Mouse (Mus musculus) hindbrain, embryonic 11.5 days (tissue): Measurements from ENCODE around the gene Szt2. TPM values are rescaled to one million over a fixed set of nuclear protein-coding genes. Genes with fewer than 3 reads are reported as not detected.

Source experiments
- ATAC-seq: fragments of 200-750 bp; cut with Nextera tagmentation; 2 replicates; pipeline ENCODE4 v1.8.0; 2017; ENCODE audit warnings: mild to moderate bottlenecking, moderate TSS enrichment, moderate library complexity; ENCODE audit not compliant: low FRiP score
- DNase-seq: peaks from one replicate; pipeline ENCODE4 v3.0.0-alpha.2; 2015; ENCODE audit warnings: low spot score
- H3K27ac ChIP-seq: fragments of 300-500 bp; sonication (generic); 2 replicates; pipeline ENCODE4 v1.5.1; 2014; ENCODE audit warnings: mild to moderate bottlenecking, low read depth, low read length
- H3K27me3 ChIP-seq: fragments of 300-500 bp; sonication (generic); 2 replicates; pipeline ENCODE4 v1.6.1; 2014; ENCODE audit warnings: mild to moderate bottlenecking, low read length, moderate library complexity, mixed read lengths; ENCODE audit not compliant: control insufficient read depth, insufficient read depth
- H3K36me3 ChIP-seq: fragments of 300-500 bp; sonication (generic); 2 replicates; pipeline ENCODE4 v1.6.1; 2014; ENCODE audit warnings: mild to moderate bottlenecking, low read length, moderate library complexity, mixed read lengths; ENCODE audit not compliant: control insufficient read depth, insufficient read depth
- H3K4me1 ChIP-seq: fragments of 300-500 bp; sonication (generic); replicated peaks from 2 replicates; pipeline ENCODE4 v1.6.1; 2014; ENCODE audit warnings: low read length, mixed read lengths; ENCODE audit not compliant: control insufficient read depth, insufficient read depth
- H3K4me2 ChIP-seq: fragments of 300-500 bp; sonication (generic); replicated peaks from 2 replicates; pipeline ENCODE4 v1.6.1; 2014; ENCODE audit warnings: mild to moderate bottlenecking, low read depth, low read length
- H3K4me3 ChIP-seq: fragments of 300-500 bp; sonication (generic); 2 replicates; pipeline ENCODE4 v1.5.1; 2014; ENCODE audit warnings: low read depth, low read length
- H3K9ac ChIP-seq: fragments of 300-500 bp; sonication (generic); 2 replicates; pipeline ENCODE4 v1.6.1; 2014; ENCODE audit warnings: low read depth, low read length
- H3K9me3 ChIP-seq: fragments of 300-500 bp; sonication (generic); 2 replicates; pipeline ENCODE4 v1.6.1; 2016; ENCODE audit warnings: low read length; ENCODE audit not compliant: control insufficient read depth
- WGBS: fragments of 180-500 bp; shearing (Covaris S2); extraction: QIAGEN DNeasy Blood & Tissue Kit; methylation state at CpG from one replicate; pipeline ENCODE4 v1.1.7; 2014; 5-methylcytosine and 5-hydroxymethylcytosine counted together
- polyA plus RNA-seq: library from polyadenylated mRNA; unstranded; fragments of >200 nt; fragmentation: Nextera tagmentation; extraction: Ambion mirVana; gene quantifications from 2 replicates; pipeline ENCODE4 v1.2.1, GENCODE M21; 2014

Gene Szt2
- 9.3 and 12.9 TPM in 2 replicates for polyA plus RNA-seq

- Histone ChIP-seq H3K4me1 (no peaks in the 10 kb centered on the region), H3K4me2 (peak within 1 kb of the TSS; percentile 88), H3K36me3 (peaks cover 6% of the 10 kb centered on the region), H3K27ac (0 out of 2 replicates have a peak within 1 kb of the TSS, but pooled peaks have one; percentile 25), H3K9ac (peak within 1 kb of the TSS; percentile 80), H3K4me3 (peak within 1 kb of the TSS; percentile 73), H3K9me3 (no peaks in the 10 kb centered on the region), H3K27me3 (no peaks in the 10 kb centered on the region)
- WGBS: under 1% methylated on average over 45 of the region's 53 CpGs
- DNase-seq (peak; percentile 93), ATAC-seq (peak; percentile 95)
These were observed at the start of gene Szt2, which contains the start of gene Med8 for GRCm38 (mm10) chr4:118409142-118409900. TSS of gene Szt2 (minus strand) at chr4:118409273. TSS of gene Med8 (plus strand) at chr4:118409337.

- Histone ChIP-seq H3K36me3 (no peaks in the 10 kb centered on the region), H3K4me3 (no peak within 1 kb of the TSS), H3K9me3 (no peaks in the 10 kb centered on the region), H3K27me3 (no peaks in the 10 kb centered on the region), H3K27ac (no peak within 1 kb of the TSS), H3K4me2 (no peak within 1 kb of the TSS), H3K9ac (no peak within 1 kb of the TSS), H3K4me1 (no peaks in the 10 kb centered on the region)
- DNase-seq: no peak
- ATAC-seq: no peak
- 69% methylated on average over 9 of the region's 9 CpGs for WGBS
These were observed 48.4 kb upstream of the Szt2 start, which contains the start of gene Mpl for GRCm38 (mm10) chr4:118457345-118457975. TSS of gene Mpl (minus strand) at chr4:118457513.

- H3K9me3 ChIP-seq: no peaks in the 10 kb centered on the region
- H3K4me1 ChIP-seq: 0 out of 2 replicates have a peak, but pooled peaks cover 3% of the 10 kb centered on the region
- H3K27ac ChIP-seq: no peak overlapping the region
- DNase-seq (peak; percentile 57), ATAC-seq (peak; percentile 36)
- H3K4me3 ChIP-seq: peak overlapping the region; percentile 39
- no peaks in the 10 kb centered on the region; the same call in 1 of the 2 replicates for H3K27me3 ChIP-seq
- H3K4me2 ChIP-seq: peak overlapping the region; percentile 65
- no peaks in the 10 kb centered on the region for H3K36me3 ChIP-seq
- peak overlapping the region; percentile 49; the same call in 1 of the 2 replicates for H3K9ac ChIP-seq
- WGBS: 25% methylated on average over 24 of the region's 24 CpGs
These were observed 37.5 kb upstream of the Szt2 start for GRCm38 (mm10) chr4:118446415-118447153.

- peak; percentile 31 for DNase-seq
- no peak overlapping the region for H3K27ac ChIP-seq
- peak overlapping the region; percentile 49; the same call in 1 of the 2 replicates for H3K9ac ChIP-seq
- no peaks in the 10 kb centered on the region; the same call in 1 of the 2 replicates for H3K27me3 ChIP-seq
- H3K9me3 ChIP-seq: no peaks in the 10 kb centered on the region
- no peaks in the 10 kb centered on the region for H3K36me3 ChIP-seq
- H3K4me3 ChIP-seq: peak overlapping the region; percentile 39
- peak; percentile 80 for ATAC-seq
- H3K4me2 ChIP-seq: peak overlapping the region; percentile 65
- WGBS: 21% methylated on average over 18 of the region's 18 CpGs
- 0 out of 2 replicates have a peak, but pooled peaks cover 3% of the 10 kb centered on the region for H3K4me1 ChIP-seq
These were observed 36.8 kb upstream of the Szt2 start for GRCm38 (mm10) chr4:118445781-118446414.

GRCm38 (mm10) chr4:118445088-118445487 lies 36.0 kb upstream of the Szt2 start:
- no peak for DNase-seq
- Histone ChIP-seq H3K4me1 (0 out of 2 replicates have a peak, but pooled peaks cover 3% of the 10 kb centered on the region), H3K4me3 (no peak overlapping the region), H3K27ac (no peak overlapping the region), H3K27me3 (no peaks in the 10 kb centered on the region; the same call in 1 of the 2 replicates), H3K9me3 (no peaks in the 10 kb centered on the region), H3K4me2 (no peak overlapping the region), H3K36me3 (no peaks in the 10 kb centered on the region), H3K9ac (no peak overlapping the region)
- no peak for ATAC-seq
- 84% methylated on average over 10 of the region's 10 CpGs for WGBS

- Histone ChIP-seq H3K27me3 (no peaks in the 10 kb centered on the region), H3K4me2 (peak overlapping the region; percentile 92), H3K4me1 (peaks cover 11% of the 10 kb centered on the region; the same call in 1 of the 2 replicates), H3K4me3 (peak overlapping the region; percentile 69), H3K36me3 (0 out of 2 replicates have a peak, but pooled peaks cover 4% of the 10 kb centered on the region), H3K9me3 (no peaks in the 10 kb centered on the region), H3K9ac (peak overlapping the region; percentile 64), H3K27ac (peak overlapping the region; percentile 79)
- ATAC-seq (peak; percentile 34; the same call in 1 of the 2 replicates), DNase-seq (peak; percentile 59)
- 8% methylated on average over 12 of the region's 12 CpGs for WGBS
These were observed 28.8 kb upstream of the Szt2 start for GRCm38 (mm10) chr4:118437829-118438253.

- Histone ChIP-seq H3K9me3 (no peaks in the 10 kb centered on the region), H3K27me3 (no peaks in the 10 kb centered on the region), H3K27ac (peak within 1 kb of the TSS; percentile 79), H3K36me3 (0 out of 2 replicates have a peak, but pooled peaks cover 9% of the 10 kb centered on the region), H3K9ac (peak within 1 kb of the TSS; percentile 84), H3K4me3 (peak within 1 kb of the TSS; percentile 69), H3K4me2 (peak within 1 kb of the TSS; percentile 92), H3K4me1 (peaks cover 11% of the 10 kb centered on the region; the same call in 1 of the 2 replicates)
- WGBS: under 1% methylated on average over 67 of the region's 67 CpGs
- peak; percentile 91 for DNase-seq
- ATAC-seq: peak; percentile 96
These were observed 27.9 kb upstream of the Szt2 start, which contains the start of gene Cdc20 for GRCm38 (mm10) chr4:118436820-118437603. TSS of gene Cdc20 (minus strand) at chr4:118437352.
